Mouse (Mus musculus): ENCODE measurements around the gene Nynrin. TPM values are rescaled to one million over a fixed set of nuclear protein-coding genes. Genes with fewer than 3 reads are reported as not detected.

Gene Nynrin
- total RNA-seq, 2 experiments from 2014 or later: 6.2 to 9.0 TPM

DNA sequence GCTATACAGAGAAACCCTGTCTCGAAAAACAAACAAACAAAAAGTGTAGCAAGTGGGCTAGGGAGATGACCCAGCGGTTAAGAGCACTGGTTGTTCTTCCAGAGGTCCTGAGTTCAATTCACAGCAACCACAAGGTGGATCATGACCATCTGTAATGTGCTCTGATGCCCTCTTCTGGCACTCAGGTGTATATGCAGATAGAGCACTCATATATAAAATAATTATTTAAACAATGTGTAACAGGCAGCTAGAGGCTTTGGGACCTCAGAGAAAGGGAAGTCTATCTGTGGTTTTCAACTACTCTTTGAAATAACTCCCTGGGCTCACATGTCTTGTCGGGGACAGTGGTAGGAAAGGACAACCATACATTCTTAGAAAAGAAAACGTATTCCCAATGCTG, 15.1 kb upstream of the Nynrin start:
- DNase-seq (ENCODE audit: low spot score in 2 of 2): no peak

DNA sequence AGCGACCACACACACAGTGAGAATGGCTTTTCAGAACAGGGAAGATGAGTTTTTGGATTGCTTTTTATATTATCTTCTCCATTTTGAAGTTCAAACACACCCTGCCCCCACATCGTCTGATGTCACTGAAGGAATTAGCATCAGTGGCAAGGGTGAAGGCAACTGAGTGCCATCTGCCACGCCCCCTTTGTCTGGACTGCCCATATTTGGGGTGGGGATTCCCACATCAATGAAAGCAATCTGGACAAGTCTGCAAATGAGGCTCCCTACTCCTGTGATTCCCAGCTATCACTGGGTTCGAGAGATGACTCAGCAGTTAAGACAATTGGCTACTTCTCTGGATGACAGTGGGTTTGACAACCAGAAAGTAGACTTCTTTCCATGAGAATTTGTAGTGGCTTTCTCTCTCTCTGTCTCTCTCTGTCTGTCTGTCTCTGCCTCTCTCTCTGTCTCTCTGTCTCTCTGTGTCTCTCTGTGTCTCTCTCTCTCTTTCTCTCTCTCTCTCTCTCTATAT, 12.9 kb upstream of the Nynrin start:
- DNase-seq (ENCODE audit: low spot score in 2 of 2): no peak

DNA sequence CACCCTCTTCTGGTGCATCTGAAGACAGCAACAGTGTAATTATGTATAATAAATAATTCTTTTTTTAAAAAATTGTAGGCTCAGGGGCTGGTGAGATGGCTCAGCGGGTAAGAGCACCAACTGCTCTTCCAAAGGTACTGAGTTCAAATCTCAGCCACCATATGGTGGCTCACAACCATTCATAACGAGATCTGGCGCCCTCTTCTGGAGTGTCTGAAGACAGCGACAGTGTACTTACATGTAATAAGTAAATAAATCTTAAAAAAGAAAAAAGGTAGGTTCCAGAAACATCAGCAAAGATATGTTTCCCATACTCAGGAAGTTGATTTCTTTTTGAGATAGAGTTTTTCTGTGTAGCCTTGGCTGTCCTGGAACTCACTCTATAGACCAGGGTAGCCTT, 11.0 kb upstream of the Nynrin start:
- no peak for DNase-seq (ENCODE audit: low spot score in 2 of 2)

DNA sequence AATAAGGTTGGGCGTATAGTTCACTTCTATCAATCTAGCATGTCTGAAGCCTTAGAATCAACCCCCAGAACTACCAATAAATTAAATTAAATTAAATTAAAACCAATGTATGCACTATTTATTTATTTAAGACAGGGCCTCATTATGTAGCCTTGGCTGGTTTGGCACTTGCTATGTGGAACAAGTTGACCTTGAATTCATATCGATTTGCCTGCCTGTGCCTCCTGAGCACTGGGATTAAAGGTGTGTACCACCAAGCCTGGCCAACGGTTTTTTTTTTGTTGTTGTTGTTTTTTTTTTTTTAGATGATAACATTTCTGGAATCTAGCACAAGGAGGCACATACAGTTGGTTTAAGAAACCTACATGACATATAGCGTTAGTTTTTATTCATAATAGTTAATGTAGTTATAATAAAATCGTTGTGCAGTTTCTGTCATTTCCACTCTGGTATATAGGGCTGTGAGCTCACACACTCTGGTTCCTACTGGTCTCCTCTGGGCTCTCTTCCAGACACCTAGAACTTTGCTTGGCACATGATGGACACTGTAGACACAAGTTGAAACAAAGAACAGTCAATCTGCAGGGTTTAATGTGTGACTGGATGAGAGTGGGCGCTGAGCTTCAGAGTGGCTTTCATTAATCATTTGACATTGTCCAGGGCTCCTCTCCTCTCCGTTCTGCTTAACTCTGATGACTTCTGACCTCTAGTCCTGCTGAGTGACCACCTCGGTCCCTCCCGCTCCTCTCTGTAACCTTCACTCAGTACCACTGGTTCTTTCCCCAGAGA, 8.1 kb upstream of the Nynrin start:
- DNase-seq (ENCODE audit: low spot score in 2 of 2): no peak

DNA sequence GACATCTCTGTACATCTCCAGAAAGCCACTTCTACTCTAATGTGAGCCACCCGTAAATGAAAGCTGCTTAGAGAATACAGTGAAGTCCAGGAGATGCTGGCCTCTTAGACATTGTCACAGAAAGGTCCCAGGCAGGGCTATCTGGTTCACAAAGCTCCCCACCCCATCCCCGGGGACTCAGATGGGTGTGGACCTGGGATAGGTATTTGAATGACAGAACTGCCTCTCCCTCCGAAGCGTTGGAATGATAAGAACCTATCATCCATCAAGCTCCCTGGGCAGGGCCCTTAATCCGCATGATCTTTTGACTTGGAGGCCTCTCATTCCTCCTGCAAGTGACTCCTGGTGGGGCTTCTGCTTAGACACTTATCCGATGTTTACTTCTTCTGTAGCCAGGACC, 2.9 kb upstream of the Nynrin start:
- no peak for DNase-seq (ENCODE audit: low spot score in 2 of 2)

DNA sequence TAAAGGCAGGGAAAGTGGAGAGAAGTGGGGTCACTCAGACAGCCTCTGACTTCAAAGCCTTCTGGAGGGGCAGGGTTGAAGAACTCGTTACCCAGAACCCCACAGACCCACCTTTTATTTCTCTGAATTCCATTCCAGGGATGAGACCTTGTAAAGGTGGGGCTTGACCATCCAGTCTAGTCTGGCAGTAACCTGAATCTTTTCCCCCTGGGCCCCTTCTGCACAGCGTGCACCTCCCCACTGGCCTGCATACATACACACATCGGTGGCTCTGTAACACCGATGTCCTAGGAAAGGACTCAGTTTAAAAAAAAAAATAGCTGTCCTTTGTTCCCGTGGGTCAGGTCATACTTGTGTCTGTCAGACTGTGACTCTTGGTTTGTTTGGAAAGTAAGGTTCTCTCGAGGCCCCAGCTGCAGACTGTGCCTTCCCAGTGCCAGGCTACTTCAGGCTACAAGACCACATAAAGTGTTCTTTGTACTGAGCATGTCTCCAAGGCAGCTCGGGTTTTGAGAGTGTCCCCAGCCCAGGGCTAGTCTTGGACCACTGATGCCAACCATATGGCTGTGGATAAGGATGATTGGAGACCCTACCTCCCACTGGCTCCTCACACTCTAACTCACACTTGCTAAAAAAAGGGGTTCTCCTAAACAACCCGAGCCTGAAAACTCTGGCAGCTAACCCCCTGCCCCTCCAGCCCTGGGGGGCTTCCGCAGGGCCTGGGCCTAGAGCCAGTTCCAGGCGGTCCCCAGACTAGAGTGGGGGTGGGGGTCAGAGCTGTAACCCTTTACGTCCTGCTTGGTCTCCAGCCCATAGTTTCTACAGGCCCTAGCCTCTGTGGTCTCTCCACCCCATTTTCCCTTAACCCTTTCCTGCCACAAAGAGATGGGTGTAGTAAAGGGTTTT, 911 bp upstream of the Nynrin start:
- DNase-seq (ENCODE audit: low spot score in 2 of 2): no peak

DNA sequence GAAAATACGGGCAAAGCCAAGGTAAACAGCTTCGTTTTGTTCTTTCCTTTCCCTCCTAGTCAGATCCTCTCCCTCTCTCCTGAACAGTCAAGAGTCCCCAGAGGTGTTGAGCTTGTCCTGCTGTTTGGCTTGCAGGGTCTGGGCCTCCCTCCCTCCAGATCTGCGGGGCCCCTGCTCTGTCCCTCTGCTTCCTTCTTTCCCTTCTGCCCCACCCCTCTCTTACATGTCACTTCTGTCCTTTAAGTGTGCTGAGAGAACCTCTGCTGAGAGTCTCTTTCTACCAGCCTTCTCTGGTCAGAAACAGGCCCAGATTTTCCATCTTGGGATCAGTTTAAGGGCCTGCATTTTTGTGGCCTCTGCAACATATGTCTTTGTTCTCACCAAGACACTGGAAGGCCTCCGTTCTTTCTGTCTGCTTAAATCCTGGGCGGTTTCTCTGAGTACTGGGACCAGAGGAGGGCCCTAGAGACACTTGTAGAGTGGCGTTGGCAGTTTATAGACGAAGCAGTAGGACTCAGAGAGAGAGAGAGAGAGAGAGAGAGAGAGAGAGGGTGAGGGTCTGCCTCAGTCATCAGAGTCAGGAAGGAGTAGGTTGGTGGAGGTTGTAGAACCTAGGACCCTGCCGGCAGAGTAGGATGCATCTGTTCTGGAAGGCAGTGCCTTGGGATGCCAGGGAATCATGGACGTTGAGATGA, 743 bp downstream of the Nynrin start:
- DNase-seq (ENCODE audit: low spot score in 2 of 2): no peak

DNA sequence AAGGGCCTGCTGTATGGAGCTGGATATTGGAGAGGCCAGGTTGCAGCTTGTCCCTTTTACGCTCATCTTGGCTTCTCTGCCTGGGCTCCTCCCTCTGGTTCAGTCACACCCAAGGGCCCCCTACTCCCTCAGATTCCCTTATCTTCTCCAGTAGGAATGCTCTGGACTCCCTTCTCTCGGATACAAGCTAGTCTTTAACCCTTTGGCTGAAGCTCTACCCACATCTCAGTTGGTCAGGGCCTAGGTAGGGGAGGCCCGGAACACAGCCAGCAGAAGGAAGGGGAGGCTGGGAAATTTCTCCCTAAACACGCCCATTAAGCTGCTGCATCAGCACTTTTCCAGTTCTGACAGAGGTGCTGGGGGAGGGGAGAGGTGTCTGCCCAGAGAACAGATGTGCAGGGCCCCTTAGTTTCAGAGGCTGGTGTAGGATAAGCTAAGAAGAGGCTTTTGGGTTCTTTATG, 1.3 kb downstream of the Nynrin start:
- DNase-seq (ENCODE audit: low spot score in 2 of 2): no peak

DNA sequence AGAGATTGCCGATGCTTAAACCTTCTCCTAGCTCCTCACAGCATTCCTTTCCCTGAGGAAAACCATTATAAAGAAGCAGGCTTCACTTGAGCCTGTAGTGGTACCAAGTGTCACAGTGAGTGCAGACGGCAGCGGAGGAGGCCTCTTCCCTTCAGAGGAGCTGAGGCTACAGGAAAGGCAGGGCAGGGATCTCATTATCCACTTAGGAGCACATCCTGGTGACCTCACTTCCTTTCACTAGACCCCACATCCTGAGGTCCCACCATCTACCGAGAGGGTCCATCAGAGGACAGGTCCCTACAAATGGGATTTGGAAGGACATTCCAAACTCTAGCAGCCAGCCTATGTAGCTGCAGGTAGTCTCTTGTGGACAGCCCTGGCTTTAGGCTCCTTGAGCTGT, 3.8 kb downstream of the Nynrin start:
- no peak for DNase-seq (ENCODE audit: low spot score in 2 of 2)

DNA sequence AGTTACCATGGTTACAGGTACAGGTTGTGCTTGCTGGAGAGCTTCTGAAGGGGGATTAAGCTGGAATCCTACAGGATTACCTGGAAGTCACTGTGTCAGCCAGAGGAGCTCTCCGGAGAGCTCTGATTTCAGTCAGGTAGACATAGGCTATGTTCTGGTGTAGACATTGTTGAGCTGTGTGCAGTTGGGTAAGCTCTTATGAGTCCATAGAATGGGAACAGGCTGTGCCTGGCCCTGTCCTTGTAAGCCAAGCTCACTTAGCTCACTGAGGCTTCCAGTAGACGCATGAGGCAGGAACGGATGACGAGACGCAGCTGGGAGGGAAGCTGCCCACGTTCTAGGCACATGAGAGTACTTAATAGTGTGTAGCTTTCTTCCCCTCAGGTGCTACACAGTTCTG, 8.4 kb downstream of the Nynrin start:
- DNase-seq (ENCODE audit: low spot score in 2 of 2): no peak

DNA sequence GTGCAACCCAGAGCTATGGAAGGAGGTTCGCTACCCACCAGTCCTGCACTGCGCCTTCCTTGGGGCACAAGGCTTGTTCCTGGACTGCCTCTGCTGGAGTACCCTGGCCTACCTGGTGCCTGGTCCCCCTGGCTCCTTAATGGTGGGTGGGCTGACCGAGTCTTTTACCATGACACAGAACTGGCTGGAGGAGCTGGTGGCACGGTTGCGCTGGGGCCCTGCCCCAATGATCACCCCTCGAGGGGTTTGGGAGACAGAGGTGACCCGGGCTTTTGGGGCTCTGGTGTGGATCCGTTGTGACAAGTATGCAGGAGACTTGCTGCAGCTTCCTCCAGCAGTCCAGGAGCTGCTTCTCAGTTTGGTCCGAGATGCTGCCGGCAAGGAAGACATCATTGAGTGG, 9.2 kb downstream of the Nynrin start:
- DNase-seq (ENCODE audit: low spot score in 2 of 2): no peak

DNA sequence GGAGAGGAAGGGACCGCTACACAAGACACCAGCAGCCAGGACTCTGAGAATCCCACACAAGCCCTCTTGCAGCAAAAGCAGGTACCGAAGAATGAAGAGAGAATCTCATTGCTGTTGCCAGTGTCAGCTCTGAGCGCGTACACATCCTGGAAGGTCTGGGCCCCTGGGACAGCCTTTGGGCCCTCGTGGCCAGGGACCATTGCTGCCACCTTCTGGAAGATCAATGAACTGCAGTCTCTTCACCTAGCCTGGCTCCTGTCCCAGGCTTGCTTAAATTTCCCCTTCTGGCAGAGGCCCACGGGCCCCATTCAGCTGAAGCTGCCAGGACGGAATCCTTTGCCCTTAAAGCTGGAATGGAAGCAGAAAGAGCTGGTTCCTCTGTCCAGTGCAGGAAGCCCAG, 10.0 kb downstream of the Nynrin start:
- DNase-seq (ENCODE audit: low spot score in 2 of 2): peak; percentile 37 to 55

DNA sequence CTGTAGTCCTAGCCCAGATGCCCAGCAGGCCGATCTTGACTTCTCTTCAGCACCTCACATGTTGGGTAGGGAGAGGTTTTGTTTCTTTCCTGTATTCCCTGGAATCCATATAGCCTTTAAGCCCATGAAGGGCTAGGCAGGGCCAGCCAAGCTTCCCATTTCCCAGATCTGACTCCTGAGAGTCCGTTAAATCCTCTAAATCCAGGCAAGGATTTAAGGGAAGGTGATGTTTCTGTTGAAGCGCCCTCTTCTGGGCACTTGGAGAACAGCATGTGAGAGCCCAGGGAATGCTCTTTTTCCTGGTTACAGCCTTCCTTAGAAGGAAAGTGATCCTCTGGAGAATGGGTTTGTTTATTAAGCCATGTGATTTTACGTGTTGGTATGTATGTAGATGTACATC, 13.2 kb downstream of the Nynrin start:
- DNase-seq (ENCODE audit: low spot score in 2 of 2): peak; percentile 65

DNA sequence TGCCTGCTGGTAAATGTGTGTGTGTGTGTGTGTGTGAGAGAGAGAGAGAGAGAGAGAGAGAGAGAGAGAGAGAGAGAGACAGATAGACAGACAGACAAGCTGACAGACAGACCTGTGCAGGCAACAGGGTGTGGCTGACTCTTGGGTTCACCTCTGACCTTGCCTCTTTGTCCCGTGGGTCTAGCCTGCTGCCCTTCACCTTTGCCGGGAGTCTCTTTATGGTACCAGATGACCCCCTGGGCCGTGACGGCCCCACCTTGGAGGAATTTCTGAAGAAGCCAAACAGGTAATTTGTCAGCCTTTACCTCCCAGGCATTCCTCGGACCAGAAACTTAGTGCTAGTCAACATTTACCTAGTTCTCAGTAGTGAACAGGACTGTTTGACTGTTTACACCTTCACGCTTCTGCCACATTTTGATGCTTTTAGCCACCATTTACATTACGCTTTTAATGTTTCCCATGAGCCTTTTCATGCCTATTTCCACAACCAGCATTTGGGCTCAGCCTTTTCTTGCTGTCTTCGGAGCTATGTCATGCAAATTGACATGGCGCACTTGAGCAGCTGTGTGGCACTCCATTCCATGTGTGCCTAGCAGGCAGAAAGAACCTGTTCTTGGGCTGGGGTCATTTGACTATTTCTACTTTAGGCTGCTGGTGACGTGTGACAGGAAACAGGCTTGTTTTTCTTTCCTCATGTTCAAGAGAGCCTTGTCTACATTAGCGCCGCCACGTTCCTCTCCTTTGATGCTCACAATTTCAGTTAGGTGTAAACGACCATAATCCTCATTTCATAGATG, 14.6 kb downstream of the Nynrin start:
- DNase-seq (ENCODE audit: low spot score in 2 of 2): no peak

DNA sequence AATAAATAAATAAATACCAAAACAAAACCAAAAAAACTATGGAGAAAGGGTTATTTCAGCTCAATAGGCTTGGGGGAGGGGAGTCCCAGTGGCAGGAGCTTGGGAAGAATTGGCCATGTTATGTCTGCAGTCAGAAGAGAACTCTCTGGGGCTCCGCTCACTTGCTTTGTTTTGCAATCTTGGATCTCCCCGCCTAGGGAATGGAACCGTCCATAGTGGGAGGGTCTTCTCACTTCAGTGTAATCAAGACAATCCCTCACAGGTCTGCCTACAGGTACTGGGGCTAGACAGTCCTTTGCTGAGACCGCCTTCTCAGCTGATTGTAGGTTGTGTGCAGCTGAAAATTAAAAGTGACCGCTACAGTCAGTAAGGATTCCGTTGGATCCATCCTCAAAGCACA, 15.7 kb downstream of the Nynrin start:
- DNase-seq (ENCODE audit: low spot score in 2 of 2): no peak

DNA sequence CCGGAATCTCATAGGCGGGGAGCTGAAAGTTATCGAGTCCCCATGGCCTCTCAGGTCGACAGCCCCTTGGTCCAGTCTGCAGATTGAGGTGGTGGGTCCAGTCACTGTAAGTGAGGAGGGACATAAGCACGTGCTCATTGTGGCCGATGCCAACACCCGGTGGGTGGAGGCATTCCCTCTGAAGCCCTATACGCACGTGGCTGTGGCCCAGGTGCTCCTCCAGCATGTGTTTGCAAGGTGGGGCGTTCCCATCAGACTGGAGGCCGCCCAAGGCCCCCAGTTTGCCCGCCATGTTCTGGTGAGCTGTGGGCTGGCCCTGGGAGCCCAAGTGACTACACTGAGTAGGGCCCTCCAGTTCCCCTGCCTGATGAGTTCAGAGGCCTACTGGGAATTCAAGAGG, 18.2 kb downstream of the Nynrin start:
- DNase-seq (ENCODE audit: low spot score in 2 of 2): no peak

DNA sequence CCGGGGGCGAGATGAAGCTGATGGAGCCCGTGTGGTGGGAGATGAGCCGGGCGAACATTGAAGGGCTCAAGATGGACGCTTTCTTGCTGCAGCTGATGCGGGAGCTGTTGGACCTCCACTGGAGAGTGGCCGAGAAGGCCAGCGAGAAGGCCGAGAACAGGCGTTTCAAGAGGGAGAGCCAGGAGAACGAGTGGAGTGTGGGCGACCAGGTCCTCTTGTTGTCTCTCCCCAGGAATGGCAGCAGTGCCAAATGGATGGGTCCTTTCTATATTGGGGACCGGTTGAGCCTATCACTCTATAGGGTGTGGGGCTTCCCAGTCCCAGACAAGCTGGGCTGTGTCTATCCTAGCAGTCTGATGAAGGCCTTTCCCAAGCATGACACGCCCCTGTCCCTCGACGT, 18.7 kb downstream of the Nynrin start:
- no peak for DNase-seq (ENCODE audit: low spot score in 2 of 2)

DNA sequence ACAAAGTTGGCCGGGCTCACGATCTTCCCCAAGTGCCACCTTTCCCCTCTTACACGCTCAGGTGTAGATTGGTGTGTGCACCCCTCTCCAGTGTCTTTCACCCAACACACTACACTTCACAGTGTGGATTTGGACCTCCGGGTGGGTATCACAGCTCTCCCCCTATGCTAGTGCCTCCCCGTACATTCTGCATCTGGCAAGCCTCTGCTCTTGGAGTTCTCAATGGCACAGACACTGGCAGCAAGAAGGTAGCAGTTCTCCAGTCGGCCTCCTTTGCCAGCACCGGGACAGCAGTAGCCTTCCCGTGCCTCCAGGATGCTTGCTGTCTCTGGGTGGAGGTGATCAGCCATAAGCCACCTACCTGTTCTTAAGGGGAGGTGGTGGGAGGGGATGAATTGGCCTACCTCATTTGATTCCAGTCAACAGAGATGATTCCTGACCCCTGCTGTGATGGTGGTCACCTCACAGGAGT, 19.5 kb downstream of the Nynrin start:
- DNase-seq (ENCODE audit: low spot score in 2 of 2): no peak

DNA sequence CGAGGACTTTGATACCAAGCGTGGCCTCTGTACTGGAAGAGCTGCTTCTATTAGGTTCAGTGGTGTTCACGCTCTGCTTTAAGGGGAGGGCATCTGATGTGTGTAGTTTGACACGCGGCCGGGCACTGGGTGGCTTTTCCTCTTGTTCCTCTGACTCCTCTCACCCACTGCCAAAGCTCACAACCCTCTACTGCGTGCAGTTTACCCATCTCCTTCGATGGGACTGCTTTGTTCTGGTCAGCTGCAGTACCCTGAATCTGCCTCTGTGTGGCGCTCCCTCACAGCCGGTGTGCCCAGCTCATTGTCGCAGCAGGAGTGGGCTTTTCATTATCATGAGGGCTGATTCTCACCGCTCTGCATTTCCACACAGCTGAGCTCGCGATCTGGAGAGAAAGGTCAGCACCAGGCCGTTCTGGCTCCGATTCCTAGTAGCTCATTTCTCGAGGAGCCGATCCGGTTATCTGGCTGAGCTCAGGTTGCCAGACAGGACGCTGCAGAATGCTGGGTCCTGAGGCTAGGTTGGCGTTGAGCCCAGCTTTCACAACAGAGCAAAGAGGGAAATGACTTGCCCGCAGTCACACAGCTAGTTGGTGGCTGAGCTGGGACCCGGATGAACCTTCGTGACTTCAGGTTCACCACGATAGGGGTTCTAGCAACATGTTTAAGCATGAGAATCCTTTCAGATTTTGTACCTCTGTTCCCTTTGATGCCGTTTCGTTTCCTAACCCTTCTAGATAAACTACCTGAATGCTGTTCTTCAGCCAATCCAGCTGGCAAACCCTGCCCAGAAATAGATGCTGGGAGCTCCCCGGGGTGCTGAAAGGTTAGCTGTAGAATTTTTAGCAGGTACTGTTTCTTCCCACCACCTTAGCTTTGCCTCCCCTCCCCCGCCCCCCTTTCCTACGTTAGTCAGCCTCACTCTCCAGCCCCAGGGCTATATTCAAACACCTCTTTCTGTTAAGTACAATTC, 20.2 kb downstream of the Nynrin start:
- peak; percentile 67 to 77 for DNase-seq (ENCODE audit: low spot score in 2 of 2)
